Mouse (Mus musculus) limb, embryonic 15.5 days (tissue): ENCODE measurements at regions not wholly inside any gene's neighbourhood (a gene's known extent, or its start where the extent isn't known, plus 50 kb on each side); places are given as distances from the start of the nearest gene placed in this dataset.

Source experiments
- ATAC-seq: fragments of 200-750 bp; cut with Nextera tagmentation; 2 replicates; pipeline ENCODE4 v1.8.0; 2017; ENCODE audit warnings: low read depth, moderate TSS enrichment; ENCODE audit not compliant: insufficient number of reproducible peaks, low FRiP score, low TSS enrichment
- H3K27ac ChIP-seq: fragments of 300-500 bp; sonication (generic); 2 replicates; pipeline ENCODE4 v1.5.1; 2015; ENCODE audit warnings: moderate library complexity, mild to moderate bottlenecking, inconsistent platforms
- H3K27me3 ChIP-seq: fragments of 300-500 bp; sonication (generic); 2 replicates; pipeline ENCODE4 v1.6.1; 2015; ENCODE audit warnings: inconsistent platforms
- H3K36me3 ChIP-seq: fragments of 300-500 bp; sonication (generic); 2 replicates; pipeline ENCODE4 v1.6.1; 2015; ENCODE audit warnings: inconsistent platforms
- H3K4me1 ChIP-seq: fragments of 300-500 bp; sonication (generic); 2 replicates; pipeline ENCODE4 v1.6.1; 2015; ENCODE audit warnings: inconsistent platforms
- H3K4me2 ChIP-seq: fragments of 300-500 bp; sonication (generic); 2 replicates; pipeline ENCODE4 v1.6.1; 2015; ENCODE audit warnings: mild to moderate bottlenecking, inconsistent platforms
- H3K4me3 ChIP-seq: fragments of 300-500 bp; sonication (generic); 2 replicates; pipeline ENCODE4 v1.5.1; 2015; ENCODE audit warnings: mild to moderate bottlenecking, inconsistent platforms
- H3K9ac ChIP-seq: fragments of 300-500 bp; sonication (generic); 2 replicates; pipeline ENCODE4 v1.6.1; 2015; ENCODE audit warnings: inconsistent platforms
- H3K9me3 ChIP-seq: fragments of 300-500 bp; sonication (generic); 2 replicates; pipeline ENCODE4 v1.6.1; 2016; ENCODE audit warnings: inconsistent platforms
- WGBS: fragments of 180-500 bp; shearing (Covaris S2); methylation state at CpG from one replicate; pipeline ENCODE4 v1.1.7; 2015; 5-methylcytosine and 5-hydroxymethylcytosine counted together

- 63% methylated on average over 4 of the region's 4 CpGs for WGBS
- no peak for ATAC-seq
- H3K27ac ChIP-seq = no peak overlapping the region
These were observed 480.8 kb downstream of the Grin2a start for GRCm38 (mm10) chr16:9514538-9514937.

More at GRCm38 (mm10) chr16:9514538-9514937, 480.8 kb downstream of the Grin2a start:
- no peaks in the 10 kb centered on the region for H3K36me3 ChIP-seq
- no peak overlapping the region for H3K9ac ChIP-seq
- H3K4me2 ChIP-seq = no peak overlapping the region
- H3K4me3 ChIP-seq = no peak overlapping the region
- no peaks in the 10 kb centered on the region for H3K4me1 ChIP-seq
- H3K9me3 ChIP-seq = no peaks in the 10 kb centered on the region
- H3K27me3 ChIP-seq = no peaks in the 10 kb centered on the region
